Mouse (Mus musculus) neural tube, embryonic 15.5 days (tissue): Measurements from ENCODE around the gene Ell. TPM values are rescaled to one million over a fixed set of nuclear protein-coding genes. Genes with fewer than 3 reads are reported as not detected.
A peak's percentile ranks its signal among the peaks of the same experiment; 100 is the strongest.
"Not testable (repeated sequence)": the region's sequence is repeated elsewhere in the genome, so short reads cannot be mapped to it uniquely, and the experiment has no call there.

ENCODE experiments used
- ATAC-seq: fragments of 200-750 bp; cut with Nextera tagmentation; 2 replicates; pipeline ENCODE4 v1.8.0; 2017; ENCODE audit warnings: mild to moderate bottlenecking, moderate TSS enrichment, moderate library complexity; ENCODE audit not compliant: low FRiP score
- H3K27ac ChIP-seq: fragments of 300-500 bp; sonication (generic); replicated peaks from 2 replicates; pipeline ENCODE4 v1.5.1; 2015; ENCODE audit warnings: mild to moderate bottlenecking, inconsistent platforms
- H3K27me3 ChIP-seq: fragments of 300-500 bp; sonication (generic); replicated peaks from 2 replicates; pipeline ENCODE4 v1.6.1; 2015; ENCODE audit warnings: inconsistent platforms
- H3K36me3 ChIP-seq: fragments of 300-500 bp; sonication (generic); 2 replicates; pipeline ENCODE4 v1.6.1; 2015; ENCODE audit warnings: inconsistent platforms
- H3K4me1 ChIP-seq: fragments of 300-500 bp; sonication (generic); 2 replicates; pipeline ENCODE4 v1.6.1; 2015; ENCODE audit warnings: inconsistent platforms
- H3K4me2 ChIP-seq: fragments of 300-500 bp; sonication (generic); 2 replicates; pipeline ENCODE4 v1.6.1; 2015; ENCODE audit warnings: inconsistent platforms, mild to moderate bottlenecking, moderate library complexity
- H3K4me3 ChIP-seq: fragments of 300-500 bp; sonication (generic); replicated peaks from 2 replicates; pipeline ENCODE4 v1.5.1; 2015; ENCODE audit warnings: mild to moderate bottlenecking, inconsistent platforms
- H3K9ac ChIP-seq: fragments of 300-500 bp; sonication (generic); replicated peaks from 2 replicates; pipeline ENCODE4 v1.6.1; 2015; ENCODE audit warnings: mild to moderate bottlenecking, inconsistent platforms
- H3K9me3 ChIP-seq: fragments of 300-500 bp; sonication (generic); replicated peaks from 2 replicates; pipeline ENCODE4 v1.6.1; 2016; ENCODE audit warnings: inconsistent platforms
- WGBS: fragments of 180-500 bp; shearing (Covaris S2); methylation state at CpG from one replicate; pipeline ENCODE4 v1.1.7; 2015; ENCODE audit warnings: mixed read lengths; 5-methylcytosine and 5-hydroxymethylcytosine counted together
- polyA plus RNA-seq: library from polyadenylated mRNA; unstranded; fragments of >200 nt; fragmentation: Nextera tagmentation; extraction: Ambion mirVana; gene quantifications from 2 replicates; pipeline ENCODE4 v1.2.1, GENCODE M21; 2015

Gene Ell
- polyA plus RNA-seq, 1 experiment from 2014 or later = 14.7 TPM

GRCm38 (mm10) chr8:70574915-70575314 lies 35.7 kb downstream of the Ell start:
- no peak for ATAC-seq
- Histone ChIP-seq H3K27me3 (no peaks in the 10 kb centered on the region), H3K27ac (0 out of 2 replicates have a peak overlapping the region, but pooled peaks have one; percentile 9), H3K36me3 (peaks cover 24% of the 10 kb centered on the region), H3K9me3 (no peaks in the 10 kb centered on the region), H3K4me2 (no peak overlapping the region), H3K9ac (no peak overlapping the region), H3K4me3 (no peak overlapping the region), H3K4me1 (peaks cover 11% of the 10 kb centered on the region)
- WGBS = 81% methylated on average over 4 of the region's 4 CpGs

- WGBS = 97% methylated on average over 3 of the region's 3 CpGs
- H3K36me3 ChIP-seq = peaks cover 47% of the 10 kb centered on the region
- no peaks in the 10 kb centered on the region for H3K9me3 ChIP-seq
- ATAC-seq = no peak
- H3K27me3 ChIP-seq = no peaks in the 10 kb centered on the region
- H3K4me2 ChIP-seq = no peak overlapping the region
- no peaks in the 10 kb centered on the region for H3K4me1 ChIP-seq
- H3K4me3 ChIP-seq = no peak overlapping the region
- H3K27ac ChIP-seq = no peak overlapping the region
- H3K9ac ChIP-seq = no peak overlapping the region
These were observed 38.0 kb downstream of the Ell start for GRCm38 (mm10) chr8:70577207-70577606.

- peaks cover 87% of the 10 kb centered on the region for H3K36me3 ChIP-seq
- H3K4me3 ChIP-seq = no peak overlapping the region
- H3K9me3 ChIP-seq = no peaks in the 10 kb centered on the region
- no peaks in the 10 kb centered on the region for H3K4me1 ChIP-seq
- no peak overlapping the region for H3K4me2 ChIP-seq
- H3K9ac ChIP-seq = no peak overlapping the region
- no peak overlapping the region for H3K27ac ChIP-seq
- 92% methylated on average over 18 of the region's 18 CpGs for WGBS
- H3K27me3 ChIP-seq = no peaks in the 10 kb centered on the region
- no peak for ATAC-seq
These were observed 44.5 kb downstream of the Ell start for GRCm38 (mm10) chr8:70583476-70584387.

- ATAC-seq = no peak
- Histone ChIP-seq H3K9ac (no peak overlapping the region), H3K36me3 (peaks cover 90% of the 10 kb centered on the region), H3K9me3 (no peaks in the 10 kb centered on the region), H3K4me1 (no peaks in the 10 kb centered on the region), H3K4me3 (no peak overlapping the region), H3K4me2 (no peak overlapping the region), H3K27me3 (no peaks in the 10 kb centered on the region), H3K27ac (no peak overlapping the region)
- WGBS = 95% methylated on average over 9 of the region's 9 CpGs
These were observed 45.5 kb downstream of the Ell start for GRCm38 (mm10) chr8:70584606-70585257.

GRCm38 (mm10) chr8:70585258-70585652 lies 46.0 kb downstream of the Ell start:
- H3K9me3 ChIP-seq = no peaks in the 10 kb centered on the region
- no peak overlapping the region for H3K4me3 ChIP-seq
- H3K27me3 ChIP-seq = no peaks in the 10 kb centered on the region
- no peak overlapping the region for H3K27ac ChIP-seq
- no peaks in the 10 kb centered on the region for H3K4me1 ChIP-seq
- ATAC-seq = peak; percentile 63
- H3K4me2 ChIP-seq = no peak overlapping the region
- no peak overlapping the region for H3K9ac ChIP-seq
- H3K36me3 ChIP-seq = peaks cover 89% of the 10 kb centered on the region
- 42% methylated on average over 7 of the region's 7 CpGs for WGBS

- peaks cover 75% of the 10 kb centered on the region for H3K36me3 ChIP-seq
- not testable (repeated sequence) for ATAC-seq, H3K27me3 ChIP-seq, H3K4me3 ChIP-seq, H3K9ac ChIP-seq, H3K4me2 ChIP-seq, H3K4me1 ChIP-seq, H3K27ac ChIP-seq, H3K9me3 ChIP-seq
- WGBS = 94% methylated on average over 4 of the region's 4 CpGs
These were observed 48.7 kb downstream of the Ell start for GRCm38 (mm10) chr8:70587955-70588354.

GRCm38 (mm10) chr8:70591569-70591968 lies 52.3 kb downstream of the Ell start:
- Histone ChIP-seq H3K27me3 (no peaks in the 10 kb centered on the region), H3K27ac (no peak overlapping the region), H3K9ac (no peak overlapping the region), H3K4me3 (no peak overlapping the region), H3K4me2 (no peak overlapping the region), H3K4me1 (peaks cover 35% of the 10 kb centered on the region), H3K36me3 (peaks cover 55% of the 10 kb centered on the region), H3K9me3 (no peaks in the 10 kb centered on the region)
- ATAC-seq = no peak
- WGBS = 92% methylated on average over 12 of the region's 12 CpGs

GRCm38 (mm10) chr8:70593173-70593572 lies 53.9 kb downstream of the Ell start:
- Histone ChIP-seq H3K27ac (peak overlapping the region; percentile 61), H3K27me3 (no peaks in the 10 kb centered on the region), H3K36me3 (peaks cover 40% of the 10 kb centered on the region), H3K4me3 (0 out of 2 replicates have a peak overlapping the region, but pooled peaks have one; percentile 60), H3K4me2 (peak overlapping the region; percentile 90), H3K9me3 (no peaks in the 10 kb centered on the region), H3K9ac (no peak overlapping the region), H3K4me1 (peaks cover 50% of the 10 kb centered on the region)
- 54% methylated on average over 8 of the region's 8 CpGs for WGBS
- ATAC-seq = no peak

- peak within 1 kb of the TSS; percentile 77 for H3K27ac ChIP-seq
- under 1% methylated on average over 39 of the region's 40 CpGs for WGBS
- H3K4me2 ChIP-seq = peak within 1 kb of the TSS; percentile 90
- H3K4me3 ChIP-seq = peak within 1 kb of the TSS; percentile 60
- H3K4me1 ChIP-seq = peaks cover 60% of the 10 kb centered on the region
- H3K36me3 ChIP-seq = peaks cover 36% of the 10 kb centered on the region
- no peaks in the 10 kb centered on the region for H3K27me3 ChIP-seq
- peak; percentile 87 for ATAC-seq
- peak within 1 kb of the TSS; percentile 61 for H3K9ac ChIP-seq
- H3K9me3 ChIP-seq = no peaks in the 10 kb centered on the region
These were observed 54.8 kb downstream of the Ell start, which contains the start of gene Isyna1 for GRCm38 (mm10) chr8:70593961-70594609. TSS of gene Isyna1 (plus strand) at chr8:70594373.

GRCm38 (mm10) chr8:70594621-70595564 lies 55.6 kb downstream of the Ell start:
- 11% methylated on average over 82 of the region's 82 CpGs for WGBS
- peak; percentile 45 for ATAC-seq

GRCm38 (mm10) chr8:70595811-70596210 lies 56.6 kb downstream of the Ell start:
- H3K4me3 ChIP-seq = no peak overlapping the region
- H3K4me1 ChIP-seq = peaks cover 76% of the 10 kb centered on the region
- H3K9ac ChIP-seq = no peak overlapping the region
- no peak overlapping the region for H3K27ac ChIP-seq
- no peaks in the 10 kb centered on the region for H3K9me3 ChIP-seq
- H3K27me3 ChIP-seq = no peaks in the 10 kb centered on the region
- no peak for ATAC-seq
- WGBS = 95% methylated on average over 12 of the region's 12 CpGs
- peak overlapping the region; percentile 90 for H3K4me2 ChIP-seq
- peaks cover 22% of the 10 kb centered on the region for H3K36me3 ChIP-seq

More at GRCm38 (mm10) chr8:70594621-70595564, 55.6 kb downstream of the Ell start:
- Histone ChIP-seq H3K4me3 (peak overlapping the region; percentile 60), H3K4me1 (peaks cover 67% of the 10 kb centered on the region), H3K9ac (peak overlapping the region; percentile 61), H3K4me2 (peak overlapping the region; percentile 90), H3K36me3 (peaks cover 28% of the 10 kb centered on the region), H3K9me3 (no peaks in the 10 kb centered on the region), H3K27ac (peak overlapping the region; percentile 77), H3K27me3 (no peaks in the 10 kb centered on the region)
